Mouse (Mus musculus) naive thymus-derived CD4-positive, alpha-beta T cell, adult 2 months (primary cell): ENCODE measurements around the gene Fgf18.

Experiments
- DNase-seq: peaks from one replicate; pipeline ENCODE4 v3.0.0-alpha.2; 2011; ENCODE audit warnings: low read depth

Gene Fgf18

DNA sequence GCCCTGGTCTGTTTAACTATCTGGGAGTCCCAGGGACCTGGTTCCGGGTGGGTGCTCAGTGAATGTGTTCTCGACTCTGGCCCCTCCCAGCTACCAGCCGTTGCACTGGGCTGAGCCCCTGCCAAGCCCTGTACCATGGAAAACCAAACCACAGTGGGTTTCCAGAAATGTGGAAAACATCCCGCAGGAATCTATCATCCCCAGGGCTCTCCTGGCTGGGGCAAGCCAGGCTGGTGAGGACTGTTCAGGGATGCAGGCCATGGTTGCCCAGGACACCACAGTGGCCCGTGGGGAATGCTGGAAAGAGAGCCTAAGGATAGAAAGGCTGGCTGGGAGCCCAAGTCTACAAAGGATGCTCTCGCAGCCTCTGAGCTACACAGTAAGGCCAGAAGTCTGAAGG is 76.7 kb downstream of the Fgf18 start:
- DNase-seq, result no peak
